Mouse (Mus musculus) effector memory CD4-positive, alpha-beta T cell, adult 7 months (primary cell): ENCODE measurements around the gene Gdap1l1. TPM values are rescaled to one million over a fixed set of nuclear protein-coding genes. Genes with fewer than 3 reads are reported as not detected.

ENCODE experiments used
- polyA plus RNA-seq: library from polyadenylated mRNA; unstranded; fragments of 100-300 nt; shearing (Covaris generic); gene quantifications from one replicate; pipeline ENCODE4 v1.2.1, GENCODE M21; 2017

Gdap1l1 gene
- not detected for polyA plus RNA-seq

GRCm38 (mm10) chr2:163438246-163438618 is at the start of gene Gdap1l1:
Gene Gdap1l1 (plus strand): TSS chr2:163438476.

GRCm38 (mm10) chr2:163397905-163398304 is 40.4 kb upstream of the Gdap1l1 start, which contains the start of gene Jph2:
Gene Jph2 (minus strand): TSS chr2:163397993.

GRCm38 (mm10) chr2:163424597-163424996 is 13.7 kb upstream of the Gdap1l1 start, which contains the start of gene Oser1:
Gene Oser1 (minus strand): TSS chr2:163424697.

GRCm38 (mm10) chr2:163472466-163472851 is 34.2 kb downstream of the Gdap1l1 start, which contains the start of gene Fitm2:
Gene Fitm2 (minus strand): TSS chr2:163472629.

GRCm38 (mm10) chr2:163492018-163492417 is 53.7 kb downstream of the Gdap1l1 start, which contains the start of gene R3hdml:
Gene R3hdml (plus strand): TSS chr2:163492318.

Other genes with a start within 250 kb of the Gdap1l1 start
- gene Tox2, start 235.4 kb upstream of the Gdap1l1 start, polyA plus RNA-seq: 9.3 TPM
- not detected for gene Jph2, start 40.5 kb upstream of the Gdap1l1 start, polyA plus RNA-seq
- gene Oser1, start 13.8 kb upstream of the Gdap1l1 start, polyA plus RNA-seq: 216 TPM
- gene Fitm2, start 34.2 kb downstream of the Gdap1l1 start, polyA plus RNA-seq: 1.8 TPM
- gene R3hdml, start 53.8 kb downstream of the Gdap1l1 start, polyA plus RNA-seq: not detected
- not detected for gene Hnf4a, start 68.3 kb downstream of the Gdap1l1 start, polyA plus RNA-seq
- gene Ttpal, start 163.8 kb downstream of the Gdap1l1 start, polyA plus RNA-seq: 45.5 TPM
- 541 TPM for gene Serinc3, start 206.7 kb downstream of the Gdap1l1 start, polyA plus RNA-seq
- gene Pkig, start 219.9 kb downstream of the Gdap1l1 start, polyA plus RNA-seq: 2.9 TPM